Mouse (Mus musculus) spleen, postnatal 0 days (tissue): ENCODE measurements around the gene Mitf. TPM values are rescaled to one million over a fixed set of nuclear protein-coding genes. Genes with fewer than 3 reads are reported as not detected.

ENCODE experiments used
- polyA plus RNA-seq: library from polyadenylated mRNA; unstranded; fragments of >200 nt; fragmentation: Nextera tagmentation; extraction: Ambion mirVana; gene quantifications from 2 replicates; pipeline ENCODE4 v1.2.1, GENCODE M21; 2015

The Mitf gene
- polyA plus RNA-seq, result 1.1 and 1.6 TPM in 2 replicates

GRCm38 (mm10) chr6:97806781-97807743, at the start of gene Mitf:
TSS of gene Mitf (plus strand) at chr6:97807052.

Other genes with a start within 250 kb of the Mitf start
- 6.0 and 9.3 TPM in 2 replicates for gene Frmd4b, start 189.5 kb upstream of the Mitf start, polyA plus RNA-seq